Mouse (Mus musculus) cerebellum, postnatal 4 days (tissue): ENCODE measurements around the gene Gm14692.
"Not testable (repeated sequence)": the region's sequence is repeated elsewhere in the genome, so short reads cannot be mapped to it uniquely, and the experiment has no call there.

Experiments
- DNase-seq, 2 experiments: peaks; one replicate each; pipeline ENCODE4 v3.0.0; 2022; ENCODE audit warnings: low spot score in 2 of 2, mixed read lengths in 1 of 2

The Gm14692 gene

DNA sequence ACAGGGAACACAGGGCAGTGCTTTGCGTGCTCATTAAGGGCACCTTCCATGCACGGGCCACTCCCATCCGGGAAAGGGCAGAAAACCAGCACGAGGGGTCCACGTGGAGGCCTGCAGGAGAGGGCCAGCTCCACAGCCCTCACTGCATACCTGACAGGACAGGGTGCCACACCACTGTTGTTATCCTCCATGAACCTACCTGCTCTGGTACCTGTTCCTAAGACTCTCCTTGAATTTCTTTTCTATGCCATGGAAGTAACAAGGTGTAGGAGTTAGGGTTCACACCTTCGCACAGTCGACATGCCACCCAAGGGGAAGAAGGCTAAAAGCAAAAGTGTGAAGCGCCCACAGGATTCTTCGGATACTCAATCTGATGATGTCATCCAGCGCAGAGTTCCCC is at the start of gene Gm14692:
Gene Gm14692 (plus strand): TSS at position 301 of the 400 bp plus-strand sequence.
- not testable (repeated sequence) for DNase-seq

DNA sequence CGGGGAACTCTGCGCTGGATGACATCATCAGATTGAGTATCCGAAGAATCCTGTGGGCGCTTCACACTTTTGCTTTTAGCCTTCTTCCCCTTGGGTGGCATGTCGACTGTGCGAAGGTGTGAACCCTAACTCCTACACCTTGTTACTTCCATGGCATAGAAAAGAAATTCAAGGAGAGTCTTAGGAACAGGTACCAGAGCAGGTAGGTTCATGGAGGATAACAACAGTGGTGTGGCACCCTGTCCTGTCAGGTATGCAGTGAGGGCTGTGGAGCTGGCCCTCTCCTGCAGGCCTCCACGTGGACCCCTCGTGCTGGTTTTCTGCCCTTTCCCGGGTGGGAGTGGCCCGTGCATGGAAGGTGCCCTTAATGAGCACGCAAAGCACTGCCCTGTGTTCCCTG is 2.0 kb upstream of the Gm14692 start, which contains the start of gene Gm1140:
Gene Gm1140 (minus strand): TSS at position 101 of the 400 bp plus-strand sequence.
- not testable (repeated sequence) for DNase-seq
